Mouse (Mus musculus) MEL (cell line): Measurements from ENCODE around the gene Rfx2. TPM values are rescaled to one million over a fixed set of nuclear protein-coding genes. Genes with fewer than 3 reads are reported as not detected.

Experiments used
- DNase-seq: peaks from one replicate; pipeline ENCODE4 v3.0.0; 2011; ENCODE audit warnings: low read depth, low spot score
- H3K27ac ChIP-seq: 2 replicates; pipeline ENCODE4 v1.5.1; 2012; ENCODE audit warnings: low read depth, mild to moderate bottlenecking, control low read depth, low read length, moderate library complexity; ENCODE audit not compliant: control insufficient read depth
- H3K27me3 ChIP-seq, 2 experiments: fragments of 150-350 bp in 1 of 2; sonication (generic) in 1 of 2; 2 replicates each; pipeline ENCODE4 v1.6.1; 2012; ENCODE audit warnings: low read length in 2 of 2, mild to moderate bottlenecking in 2 of 2, improper control_type of control experiment in 1 of 2, moderate library complexity in 1 of 2; ENCODE audit not compliant: insufficient read depth in 2 of 2, control insufficient read depth in 1 of 2
- H3K36me3 ChIP-seq, 2 experiments: 2 replicates each; pipeline ENCODE4 v1.6.1; 2012 to 2014; ENCODE audit warnings: low read length in 2 of 2, improper control_type of control experiment in 1 of 2, inconsistent platforms in 1 of 2, mild to moderate bottlenecking in 1 of 2; ENCODE audit not compliant: insufficient read depth in 2 of 2, control insufficient read depth in 1 of 2
- H3K4me1 ChIP-seq, 2 experiments: fragments of 150-350 bp in 1 of 2; sonication (generic) in 1 of 2; 2 replicates each; pipeline ENCODE4 v1.6.1; 2012; ENCODE audit warnings: low read length in 2 of 2, improper control_type of control experiment in 1 of 2, mild to moderate bottlenecking in 1 of 2; ENCODE audit not compliant: insufficient read depth in 2 of 2, control insufficient read depth in 1 of 2
- H3K4me3 ChIP-seq, 2 experiments: fragments of 150-350 bp in 1 of 2; sonication (generic) in 1 of 2; 2 replicates each; pipeline ENCODE4 v1.5.1; 2012; ENCODE audit warnings: low read depth in 2 of 2, low read length in 2 of 2, mild to moderate bottlenecking in 2 of 2, moderate library complexity in 2 of 2, control low read depth in 1 of 2, improper control_type of control experiment in 1 of 2; ENCODE audit not compliant: control insufficient read depth in 1 of 2, insufficient read depth in 1 of 2
- H3K79me2 ChIP-seq: 2 replicates; pipeline ENCODE4 v1.6.1; 2012; ENCODE audit warnings: mild to moderate bottlenecking, low read length, moderate library complexity; ENCODE audit not compliant: control insufficient read depth, poor library complexity, insufficient read depth
- H3K9ac ChIP-seq: 2 replicates; pipeline ENCODE4 v1.6.1; 2012; ENCODE audit warnings: low read depth, mild to moderate bottlenecking, control low read depth, low read length, moderate library complexity; ENCODE audit not compliant: control insufficient read depth, poor library complexity, severe bottlenecking
- H3K9me3 ChIP-seq: fragments of 150-350 bp; sonication (generic); replicated peaks from 2 replicates; pipeline ENCODE4 v1.6.1; 2012; ENCODE audit warnings: mild to moderate bottlenecking, low read length, improper control_type of control experiment, moderate library complexity; ENCODE audit not compliant: insufficient read depth
- CTCF ChIP-seq, 3 experiments: IDR thresholded peaks in 2 of 3; conservative IDR thresholded peaks in 1 of 3; 2 replicates each; pipeline ENCODE4 v1.5.1; 2011 to 2012; ENCODE audit warnings: low read length in 3 of 3, low read depth in 2 of 3, mild to moderate bottlenecking in 2 of 3, improper control_type of control experiment in 1 of 3, inconsistent platforms in 1 of 3, mixed read lengths in 1 of 3, moderate library complexity in 1 of 3; ENCODE audit not compliant: control insufficient read depth in 1 of 3, insufficient read depth in 1 of 3, poor library complexity in 1 of 3, severe bottlenecking in 1 of 3
- GATA1 ChIP-seq: IDR thresholded peaks from 2 replicates; pipeline ENCODE4 v1.6.1; 2011; ENCODE audit warnings: low read depth, low read length, improper control_type of control experiment
- HCFC1 ChIP-seq: IDR thresholded peaks from 2 replicates; pipeline ENCODE4 v1.6.1; 2012; ENCODE audit warnings: low read depth, mild to moderate bottlenecking, inconsistent platforms, low read length, improper control_type of control experiment, moderate library complexity
- MAFK ChIP-seq: IDR thresholded peaks from 2 replicates; pipeline ENCODE4 v1.6.1; 2011; ENCODE audit warnings: low read depth, mild to moderate bottlenecking, low read length, improper control_type of control experiment, borderline replicate concordance
- MAZ ChIP-seq: IDR thresholded peaks from 2 replicates; pipeline ENCODE4 v1.6.1; 2012; ENCODE audit warnings: low read depth, mild to moderate bottlenecking, inconsistent platforms, low read length, improper control_type of control experiment
- MXI1 ChIP-seq: IDR thresholded peaks from 2 replicates; pipeline ENCODE4 v1.6.1; 2011; ENCODE audit warnings: mild to moderate bottlenecking, low read depth, low read length, improper control_type of control experiment
- MYB ChIP-seq: IDR thresholded peaks from 2 replicates; pipeline ENCODE4 v1.6.1; 2011; ENCODE audit warnings: mild to moderate bottlenecking, low read depth, low read length, improper control_type of control experiment
- MYC ChIP-seq: IDR thresholded peaks from 2 replicates; pipeline ENCODE4 v1.6.1; 2011; ENCODE audit warnings: low read depth, mild to moderate bottlenecking, low read length, improper control_type of control experiment, moderate library complexity
- POLR2A ChIP-seq, 2 experiments: IDR thresholded peaks; 2 replicates each; pipeline ENCODE4 v1.6.1; 2011 to 2012; ENCODE audit warnings: low read length in 2 of 2, mild to moderate bottlenecking in 2 of 2, control low read depth in 1 of 2, improper control_type of control experiment in 1 of 2, low read depth in 1 of 2, moderate library complexity in 1 of 2; ENCODE audit not compliant: control insufficient read depth in 1 of 2, insufficient read depth in 1 of 2, poor library complexity in 1 of 2
- POLR2AphosphoS2 ChIP-seq: IDR thresholded peaks from 2 replicates; pipeline ENCODE4 v1.6.1; 2011; ENCODE audit warnings: low read length, improper control_type of control experiment
- POLR2AphosphoS5 ChIP-seq: IDR thresholded peaks from 2 replicates; pipeline ENCODE4 v1.6.1; 2012; ENCODE audit warnings: low read depth, borderline replicate concordance, mild to moderate bottlenecking, inconsistent platforms, low read length, moderate library complexity, mixed read lengths
- SMC3 ChIP-seq: IDR thresholded peaks from 2 replicates; pipeline ENCODE4 v1.6.1; 2011; ENCODE audit warnings: low read depth, low read length, improper control_type of control experiment
- TBP ChIP-seq: IDR thresholded peaks from 2 replicates; pipeline ENCODE4 v1.8.0; 2011; ENCODE audit warnings: low read depth, low read length, improper control_type of control experiment
- TCF12 ChIP-seq: IDR thresholded peaks from 2 replicates; pipeline ENCODE4 v1.6.1; 2014; ENCODE audit warnings: low read depth, mild to moderate bottlenecking, inconsistent platforms, low read length, improper control_type of control experiment, moderate library complexity
- USF1 ChIP-seq: IDR thresholded peaks from 2 replicates; pipeline ENCODE4 v1.6.1; 2014; ENCODE audit warnings: low read depth, mild to moderate bottlenecking, inconsistent platforms, low read length, improper control_type of control experiment, moderate library complexity
- ZNF384 ChIP-seq: IDR thresholded peaks from 2 replicates; pipeline ENCODE4 v1.6.1; 2012; ENCODE audit warnings: low read depth, mild to moderate bottlenecking, inconsistent platforms, low read length, improper control_type of control experiment
- polyA plus RNA-seq, 2 experiments: library from polyadenylated mRNA; stranded (reverse) in 1 of 2; unstranded in 1 of 2; fragments of >175 nt in 1 of 2; fragments of >200 nt in 1 of 2; gene quantifications; 2 replicates each; pipeline versions ENCODE4 v1.2.1 to v1.2.4; 2012; ENCODE audit warnings: low replicate concordance in 2 of 2, low read depth in 1 of 2; ENCODE audit not compliant: insufficient read length in 2 of 2, insufficient read depth in 1 of 2, missing spikeins in 1 of 2
- total RNA-seq: library from RNA; depleted of rRNA; stranded (reverse); fragments of 300-350 nt; gene quantifications from 2 replicates; pipeline ENCODE4 v1.2.3, GENCODE M21; 2012

The Rfx2 gene
- total and polyA plus RNA-seq, 3 experiments, result 7.5 to 29.2 TPM; not detected in 1

DNA sequence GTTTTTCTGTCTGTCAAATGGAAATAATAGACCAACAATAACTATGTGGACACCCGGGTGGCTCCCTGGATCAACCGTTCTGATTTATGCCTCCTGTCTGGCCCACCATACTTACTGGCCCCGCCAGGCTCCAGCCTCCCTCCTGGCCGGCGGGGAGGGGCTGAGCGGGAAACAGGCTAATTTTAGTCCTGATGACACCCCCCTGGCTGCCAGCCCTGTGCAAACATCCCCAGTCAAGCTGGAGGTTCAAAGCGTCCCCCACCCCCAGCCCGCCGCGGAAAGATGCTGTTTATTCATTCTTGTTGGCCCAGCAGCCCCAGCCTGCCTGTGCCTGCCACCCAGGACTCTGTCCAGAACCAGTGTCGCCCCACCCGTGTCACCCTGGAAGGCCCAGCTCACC lies 102.7 kb downstream of the Rfx2 start:
- TF ChIP-seq TCF12 (no peak), CTCF (IDR thresholded peaks at IDR 0.05 in 2 of 3, conservative IDR thresholded peaks at IDR 0.05 in 1 of 3; ENCODE audit: control insufficient read depth in 1 of 3, insufficient read depth in 1 of 3, low read depth in 2 of 3, low read length in 3 of 3, poor library complexity in 1 of 3, severe bottlenecking in 1 of 3) (no peak), MYC (no peak), GATA1 (no peak), SMC3 (no peak), MAZ (no peak), HCFC1 (no peak), POLR2AphosphoS2 (no peak), MXI1 (no peak), MAFK (no peak), ZNF384 (no peak), POLR2AphosphoS5 (no peak), USF1 (no peak), MYB (no peak)
- H3K9ac ChIP-seq, result no peak overlapping the region
- peaks cover 0 to 1% of the 10 kb centered on the region in 2 experiments; a peak in 3 of 4 replicates for H3K27me3 ChIP-seq
- H3K9me3 ChIP-seq, result no peaks in the 10 kb centered on the region
- H3K36me3 ChIP-seq, result no peaks in the 10 kb centered on the region
- no peak overlapping the region for H3K4me3 ChIP-seq
- H3K27ac ChIP-seq, result no peak overlapping the region
- H3K4me1 ChIP-seq, result no peaks in the 10 kb centered on the region
- DNase-seq, result no peak
- H3K79me2 ChIP-seq, result no peaks in the 10 kb centered on the region

DNA sequence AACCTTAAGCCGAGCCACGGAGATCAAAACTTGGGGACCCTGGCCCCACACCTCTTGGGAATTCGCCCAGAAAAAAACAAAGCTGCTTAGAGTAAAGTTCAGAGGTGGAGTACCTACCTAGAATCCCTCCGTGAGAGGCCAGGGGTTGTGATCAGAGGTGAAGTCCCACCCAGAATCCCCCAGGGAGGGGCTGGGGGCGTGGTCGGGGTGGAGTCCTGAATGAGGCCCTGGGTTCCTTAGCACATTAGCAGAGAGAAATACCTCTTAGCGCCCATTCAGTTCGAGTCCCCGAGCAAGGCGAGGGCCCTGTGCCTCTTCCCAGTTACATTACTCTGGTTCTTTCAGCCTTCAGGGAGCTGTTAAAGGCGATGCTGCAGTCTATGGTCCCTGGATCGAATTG lies 103.2 kb downstream of the Rfx2 start:
- no peak overlapping the region for H3K9ac ChIP-seq
- H3K9me3 ChIP-seq, result no peaks in the 10 kb centered on the region
- H3K79me2 ChIP-seq, result no peaks in the 10 kb centered on the region
- DNase-seq, result no peak
- no peak overlapping the region for H3K4me3 ChIP-seq
- H3K27ac ChIP-seq, result no peak overlapping the region
- TF ChIP-seq POLR2A (IDR thresholded peaks at IDR 0.05; ENCODE audit: control insufficient read depth in 1 of 2, insufficient read depth in 1 of 2, low read depth in 1 of 2, low read length in 2 of 2, poor library complexity in 1 of 2), result no peak
- TF ChIP-seq USF1, result no peak
- TF ChIP-seq TBP, result no peak
- H3K4me1 ChIP-seq, result no peaks in the 10 kb centered on the region
- H3K36me3 ChIP-seq, result no peaks in the 10 kb centered on the region
- H3K27me3 ChIP-seq, result peaks cover 0 to 1% of the 10 kb centered on the region in 2 experiments; a peak in 3 of 4 replicates
